Mouse (Mus musculus) hindbrain, embryonic 12.5 days (tissue): Measurements from ENCODE around the gene Scn5a. TPM values are rescaled to one million over a fixed set of nuclear protein-coding genes. Genes with fewer than 3 reads are reported as not detected.

Experiments used
- ATAC-seq: fragments of 200-750 bp; cut with Nextera tagmentation; 2 replicates; pipeline ENCODE4 v1.8.0; 2017; ENCODE audit warnings: moderate TSS enrichment; ENCODE audit not compliant: low FRiP score
- H3K27ac ChIP-seq: fragments of 300-500 bp; sonication (generic); 2 replicates; pipeline ENCODE4 v1.5.1; 2016; ENCODE audit warnings: mild to moderate bottlenecking
- H3K27me3 ChIP-seq: fragments of 300-500 bp; sonication (generic); 2 replicates; pipeline ENCODE4 v1.6.1; 2016; ENCODE audit warnings: mild to moderate bottlenecking
- H3K36me3 ChIP-seq: fragments of 300-500 bp; sonication (generic); 2 replicates; pipeline ENCODE4 v1.6.1; 2016; ENCODE audit warnings: mild to moderate bottlenecking
- H3K4me1 ChIP-seq: fragments of 300-500 bp; sonication (generic); 2 replicates; pipeline ENCODE4 v1.6.1; 2016
- H3K4me2 ChIP-seq: fragments of 300-500 bp; sonication (generic); replicated peaks from 2 replicates; pipeline ENCODE4 v1.6.1; 2016; ENCODE audit warnings: mild to moderate bottlenecking
- H3K4me3 ChIP-seq: fragments of 300-500 bp; sonication (generic); 2 replicates; pipeline ENCODE4 v1.5.1; 2016; ENCODE audit warnings: mild to moderate bottlenecking
- H3K9ac ChIP-seq: fragments of 300-500 bp; sonication (generic); 2 replicates; pipeline ENCODE4 v1.6.1; 2016; ENCODE audit warnings: mild to moderate bottlenecking, moderate library complexity
- H3K9me3 ChIP-seq: fragments of 300-500 bp; sonication (generic); replicated peaks from 2 replicates; pipeline ENCODE4 v1.6.1; 2016; ENCODE audit warnings: mild to moderate bottlenecking
- WGBS: fragments of 180-500 bp; shearing (Covaris S2); methylation state at CpG from one replicate; pipeline ENCODE4 v1.1.7; 2016; 5-methylcytosine and 5-hydroxymethylcytosine counted together
- polyA plus RNA-seq: library from polyadenylated mRNA; unstranded; fragments of >200 nt; fragmentation: Nextera tagmentation; extraction: Ambion mirVana; gene quantifications from 2 replicates; pipeline ENCODE4 v1.2.1, GENCODE M21; 2016

The Scn5a gene
- polyA plus RNA-seq, 1 experiment from 2014 or later: 0.84 TPM

- Histone ChIP-seq H3K4me2 (no peak overlapping the region), H3K4me1 (no peaks in the 10 kb centered on the region), H3K27me3 (no peaks in the 10 kb centered on the region), H3K4me3 (no peak overlapping the region), H3K27ac (no peak overlapping the region), H3K9me3 (no peaks in the 10 kb centered on the region), H3K36me3 (no peaks in the 10 kb centered on the region), H3K9ac (no peak overlapping the region)
- ATAC-seq: no peak
- WGBS: 90% methylated on average over 15 of the region's 15 CpGs
These were observed 81.1 kb downstream of the Scn5a start for GRCm38 (mm10) chr9:119497546-119498246.

GRCm38 (mm10) chr9:119496960-119497359 is 81.9 kb downstream of the Scn5a start:
- no peaks in the 10 kb centered on the region for H3K36me3 ChIP-seq
- WGBS: 77% methylated on average over 5 of the region's 5 CpGs
- ATAC-seq: no peak

GRCm38 (mm10) chr9:119496354-119496753 is 82.5 kb downstream of the Scn5a start:
- Histone ChIP-seq H3K27ac (no peak overlapping the region), H3K9me3 (no peaks in the 10 kb centered on the region), H3K36me3 (no peaks in the 10 kb centered on the region), H3K27me3 (no peaks in the 10 kb centered on the region), H3K4me2 (no peak overlapping the region), H3K9ac (no peak overlapping the region), H3K4me3 (no peak overlapping the region), H3K4me1 (no peaks in the 10 kb centered on the region)
- no peak for ATAC-seq
- WGBS: 82% methylated on average over 9 of the region's 9 CpGs

More at GRCm38 (mm10) chr9:119496960-119497359, 81.9 kb downstream of the Scn5a start:
- no peaks in the 10 kb centered on the region for H3K27me3 ChIP-seq
- no peak overlapping the region for H3K9ac ChIP-seq
- H3K27ac ChIP-seq: no peak overlapping the region
- no peaks in the 10 kb centered on the region for H3K9me3 ChIP-seq
- no peak overlapping the region for H3K4me2 ChIP-seq
- H3K4me1 ChIP-seq: no peaks in the 10 kb centered on the region
- no peak overlapping the region for H3K4me3 ChIP-seq

- no peak for ATAC-seq
- peaks cover 11% of the 10 kb centered on the region for H3K4me1 ChIP-seq
- H3K4me2 ChIP-seq: no peak overlapping the region
- H3K27ac ChIP-seq: no peak overlapping the region
- no peak overlapping the region for H3K4me3 ChIP-seq
- H3K9ac ChIP-seq: no peak overlapping the region
- H3K36me3 ChIP-seq: no peaks in the 10 kb centered on the region
- 88% methylated on average over 13 of the region's 13 CpGs for WGBS
- no peaks in the 10 kb centered on the region; the same call in 1 of the 2 replicates for H3K27me3 ChIP-seq
- H3K9me3 ChIP-seq: no peaks in the 10 kb centered on the region
These were observed 93.9 kb downstream of the Scn5a start for GRCm38 (mm10) chr9:119484868-119485267.

- no peak overlapping the region for H3K9ac ChIP-seq
- ATAC-seq: 0 out of 2 replicates have a peak, but pooled peaks have one; percentile 32
- H3K36me3 ChIP-seq: no peaks in the 10 kb centered on the region
- peaks cover 15% of the 10 kb centered on the region for H3K4me1 ChIP-seq
- H3K27me3 ChIP-seq: no peaks in the 10 kb centered on the region; the same call in 1 of the 2 replicates
- no peak overlapping the region for H3K4me2 ChIP-seq
- no peak overlapping the region for H3K4me3 ChIP-seq
- H3K9me3 ChIP-seq: no peaks in the 10 kb centered on the region
- H3K27ac ChIP-seq: no peak overlapping the region
- WGBS: 60% methylated on average over 9 of the region's 9 CpGs
These were observed 94.4 kb downstream of the Scn5a start for GRCm38 (mm10) chr9:119484420-119484819.

GRCm38 (mm10) chr9:119483554-119484353 is 95.1 kb downstream of the Scn5a start:
- Histone ChIP-seq H3K4me1 (peaks cover 20% of the 10 kb centered on the region), H3K4me3 (no peak overlapping the region), H3K9me3 (no peaks in the 10 kb centered on the region), H3K27me3 (no peaks in the 10 kb centered on the region; the same call in 1 of the 2 replicates), H3K36me3 (no peaks in the 10 kb centered on the region), H3K27ac (no peak overlapping the region), H3K4me2 (no peak overlapping the region), H3K9ac (no peak overlapping the region)
- ATAC-seq: peak; percentile 63; the same call in 1 of the 2 replicates
- WGBS: 49% methylated on average over 23 of the region's 23 CpGs

- Histone ChIP-seq H3K4me3 (no peak overlapping the region), H3K36me3 (no peaks in the 10 kb centered on the region), H3K27me3 (no peaks in the 10 kb centered on the region; the same call in 1 of the 2 replicates), H3K4me2 (no peak overlapping the region), H3K27ac (no peak overlapping the region), H3K9me3 (no peaks in the 10 kb centered on the region), H3K4me1 (peaks cover 23% of the 10 kb centered on the region), H3K9ac (no peak overlapping the region)
- no peak for ATAC-seq
- WGBS: 81% methylated on average over 4 of the region's 4 CpGs
These were observed 97.2 kb downstream of the Scn5a start for GRCm38 (mm10) chr9:119481612-119482011.

GRCm38 (mm10) chr9:119479297-119479696 is 99.5 kb downstream of the Scn5a start:
- 63% methylated on average over 8 of the region's 8 CpGs for WGBS
- Histone ChIP-seq H3K9me3 (no peaks in the 10 kb centered on the region), H3K27ac (no peak overlapping the region), H3K27me3 (no peaks in the 10 kb centered on the region; the same call in 1 of the 2 replicates), H3K9ac (no peak overlapping the region), H3K36me3 (no peaks in the 10 kb centered on the region), H3K4me2 (no peak overlapping the region), H3K4me1 (peaks cover 23% of the 10 kb centered on the region), H3K4me3 (no peak overlapping the region)
- no peak for ATAC-seq

- Histone ChIP-seq H3K27me3 (no peaks in the 10 kb centered on the region; the same call in 1 of the 2 replicates), H3K9ac (no peak overlapping the region), H3K27ac (no peak overlapping the region), H3K9me3 (no peaks in the 10 kb centered on the region), H3K4me3 (no peak overlapping the region), H3K4me2 (no peak overlapping the region), H3K4me1 (peaks cover 15% of the 10 kb centered on the region), H3K36me3 (no peaks in the 10 kb centered on the region)
- WGBS: 82% methylated on average over 11 of the region's 11 CpGs
- no peak for ATAC-seq
These were observed 100.5 kb downstream of the Scn5a start for GRCm38 (mm10) chr9:119478345-119478744.

GRCm38 (mm10) chr9:119477754-119478153 is 101.1 kb downstream of the Scn5a start:
- Histone ChIP-seq H3K27ac (no peak overlapping the region), H3K4me1 (peaks cover 15% of the 10 kb centered on the region), H3K4me2 (no peak overlapping the region), H3K9me3 (no peaks in the 10 kb centered on the region), H3K27me3 (no peaks in the 10 kb centered on the region; the same call in 1 of the 2 replicates), H3K9ac (no peak overlapping the region), H3K36me3 (no peaks in the 10 kb centered on the region), H3K4me3 (no peak overlapping the region)
- WGBS: 40% methylated on average over 6 of the region's 6 CpGs
- no peak for ATAC-seq

- no peak overlapping the region for H3K27ac ChIP-seq
- 56% methylated on average over 15 of the region's 15 CpGs for WGBS
- H3K4me1 ChIP-seq: peaks cover 15% of the 10 kb centered on the region
- H3K9ac ChIP-seq: no peak overlapping the region
- no peak for ATAC-seq
- H3K4me3 ChIP-seq: no peak overlapping the region
- no peaks in the 10 kb centered on the region for H3K27me3 ChIP-seq
- H3K4me2 ChIP-seq: no peak overlapping the region
- 0 out of 2 replicates have a peak, but pooled peaks cover 5% of the 10 kb centered on the region for H3K36me3 ChIP-seq
- no peaks in the 10 kb centered on the region for H3K9me3 ChIP-seq
These were observed 103.9 kb downstream of the Scn5a start for GRCm38 (mm10) chr9:119474717-119475611.
